Mouse (Mus musculus): ENCODE measurements around the gene Zfp62. TPM values are rescaled to one million over a fixed set of nuclear protein-coding genes. Genes with fewer than 3 reads are reported as not detected.

The Zfp62 gene
- polyA plus RNA-seq, 1 experiment from 2014 or later: 29.4 TPM

- WGBS: 85% methylated on average over 4 of the region's 4 CpGs
- H3K4me3 ChIP-seq (replicated peaks; ENCODE audit: low read depth, low read length): no peak overlapping the region
- H3K27me3 ChIP-seq (ENCODE audit: insufficient read depth, low read length): no peaks in the 10 kb centered on the region
- H3K36me3 ChIP-seq (ENCODE audit: insufficient read depth, low read length): no peaks in the 10 kb centered on the region
- no peak overlapping the region for H3K27ac ChIP-seq
- no peak for TF ChIP-seq CTCF (IDR thresholded peaks at IDR 0.05; ENCODE audit: low read depth)
- H3K4me1 ChIP-seq (replicated peaks; ENCODE audit: insufficient read depth, low read length): peaks cover 12% of the 10 kb centered on the region; the same call in 1 of the 2 replicates
- DNase-seq (ENCODE audit: low spot score) (no peak), ATAC-seq (replicated peaks; ENCODE audit: low FRiP score, low read depth) (no peak)
- H3K9me3 ChIP-seq (replicated peaks; ENCODE audit: low read length): no peaks in the 10 kb centered on the region
- no peak overlapping the region for H3K4me2 ChIP-seq (ENCODE audit: low read length)
- H3K9ac ChIP-seq (ENCODE audit: low read depth, low read length): no peak overlapping the region
Measured at GRCm38 (mm10) chr11:49240874-49241273, 37.8 kb downstream of the Zfp62 start.

- ATAC-seq (replicated peaks; ENCODE audit: low FRiP score, low read depth): no peak
- Histone ChIP-seq H3K27me3 (ENCODE audit: insufficient read depth, low read length) (no peaks in the 10 kb centered on the region), H3K36me3 (ENCODE audit: insufficient read depth, low read length) (no peaks in the 10 kb centered on the region), H3K4me1 (replicated peaks; ENCODE audit: insufficient read depth, low read length) (peaks cover 17% of the 10 kb centered on the region; the same call in 1 of the 2 replicates), H3K9ac (ENCODE audit: low read depth, low read length) (no peak overlapping the region), H3K9me3 (replicated peaks; ENCODE audit: low read length) (no peaks in the 10 kb centered on the region), H3K4me3 (replicated peaks; ENCODE audit: low read depth, low read length) (no peak overlapping the region), H3K27ac (no peak overlapping the region), H3K4me2 (ENCODE audit: low read length) (no peak overlapping the region)
- no peak for TF ChIP-seq CTCF (IDR thresholded peaks at IDR 0.05; ENCODE audit: low read depth)
- no CpG with 5 or more reads among the region's 1 CpGs for WGBS
- DNase-seq (ENCODE audit: low spot score): peak; percentile 46
Measured at GRCm38 (mm10) chr11:49241471-49241870, 38.4 kb downstream of the Zfp62 start.

GRCm38 (mm10) chr11:49242944-49243626, 40.0 kb downstream of the Zfp62 start:
- TF ChIP-seq CTCF (IDR thresholded peaks at IDR 0.05; ENCODE audit: low read depth): no peak
- peak overlapping the region; percentile 92 for H3K27ac ChIP-seq
- DNase-seq (ENCODE audit: low spot score) (peak; percentile 36), ATAC-seq (replicated peaks; ENCODE audit: low FRiP score, low read depth) (no peak)
- H3K9me3 ChIP-seq (replicated peaks; ENCODE audit: low read length): no peaks in the 10 kb centered on the region
- H3K4me2 ChIP-seq (ENCODE audit: low read length): peak overlapping the region; percentile 55
- peak overlapping the region; percentile 45 for H3K4me3 ChIP-seq (replicated peaks; ENCODE audit: low read depth, low read length)
- peak overlapping the region; percentile 58; the same call in 1 of the 2 replicates for H3K9ac ChIP-seq (ENCODE audit: low read depth, low read length)
- 24% methylated on average over 11 of the region's 11 CpGs for WGBS
- H3K27me3 ChIP-seq (ENCODE audit: insufficient read depth, low read length): no peaks in the 10 kb centered on the region
- no peaks in the 10 kb centered on the region for H3K36me3 ChIP-seq (ENCODE audit: insufficient read depth, low read length)
- H3K4me1 ChIP-seq (replicated peaks; ENCODE audit: insufficient read depth, low read length): peaks cover 25% of the 10 kb centered on the region; the same call in 1 of the 2 replicates

- Histone ChIP-seq H3K9ac (ENCODE audit: low read depth, low read length) (peak within 1 kb of the TSS; percentile 58), H3K4me2 (ENCODE audit: low read length) (peak within 1 kb of the TSS; percentile 55), H3K4me3 (replicated peaks; ENCODE audit: low read depth, low read length) (peak within 1 kb of the TSS; percentile 45), H3K9me3 (replicated peaks; ENCODE audit: low read length) (no peaks in the 10 kb centered on the region), H3K36me3 (ENCODE audit: insufficient read depth, low read length) (no peaks in the 10 kb centered on the region), H3K27me3 (ENCODE audit: insufficient read depth, low read length) (no peaks in the 10 kb centered on the region), H3K4me1 (replicated peaks; ENCODE audit: insufficient read depth, low read length) (peaks cover 29% of the 10 kb centered on the region; the same call in 1 of the 2 replicates), H3K27ac (peak within 1 kb of the TSS; percentile 92)
- ATAC-seq (replicated peaks; ENCODE audit: low FRiP score, low read depth): peak; percentile 95
- DNase-seq (ENCODE audit: low spot score): peak; percentile 99
- WGBS: under 1% methylated on average over 57 of the region's 60 CpGs
- TF ChIP-seq CTCF (IDR thresholded peaks at IDR 0.05; ENCODE audit: low read depth): peak; percentile 51
Measured at GRCm38 (mm10) chr11:49243727-49244594, 40.9 kb downstream of the Zfp62 start, which contains the start of gene Mgat1. Gene Mgat1, plus strand, starts transcription at chr11:49244191.

- peak overlapping the region; percentile 55 for H3K4me2 ChIP-seq (ENCODE audit: low read length)
- no peaks in the 10 kb centered on the region for H3K9me3 ChIP-seq (replicated peaks; ENCODE audit: low read length)
- no peak for ATAC-seq (replicated peaks; ENCODE audit: low FRiP score, low read depth)
- no peaks in the 10 kb centered on the region for H3K27me3 ChIP-seq (ENCODE audit: insufficient read depth, low read length)
- no peaks in the 10 kb centered on the region for H3K36me3 ChIP-seq (ENCODE audit: insufficient read depth, low read length)
- TF ChIP-seq CTCF (IDR thresholded peaks at IDR 0.05; ENCODE audit: low read depth): 0 out of 2 replicates have a peak, but pooled peaks have one; percentile 1
- peaks cover 35% of the 10 kb centered on the region; the same call in 1 of the 2 replicates for H3K4me1 ChIP-seq (replicated peaks; ENCODE audit: insufficient read depth, low read length)
- 1% methylated on average over 4 of the region's 4 CpGs for WGBS
- H3K4me3 ChIP-seq (replicated peaks; ENCODE audit: low read depth, low read length): peak overlapping the region; percentile 45
- no peak for DNase-seq (ENCODE audit: low spot score)
- H3K9ac ChIP-seq (ENCODE audit: low read depth, low read length): peak overlapping the region; percentile 58; the same call in 1 of the 2 replicates
- H3K27ac ChIP-seq: peak overlapping the region; percentile 92
Measured at GRCm38 (mm10) chr11:49244595-49244930, 41.5 kb downstream of the Zfp62 start.

DNA sequence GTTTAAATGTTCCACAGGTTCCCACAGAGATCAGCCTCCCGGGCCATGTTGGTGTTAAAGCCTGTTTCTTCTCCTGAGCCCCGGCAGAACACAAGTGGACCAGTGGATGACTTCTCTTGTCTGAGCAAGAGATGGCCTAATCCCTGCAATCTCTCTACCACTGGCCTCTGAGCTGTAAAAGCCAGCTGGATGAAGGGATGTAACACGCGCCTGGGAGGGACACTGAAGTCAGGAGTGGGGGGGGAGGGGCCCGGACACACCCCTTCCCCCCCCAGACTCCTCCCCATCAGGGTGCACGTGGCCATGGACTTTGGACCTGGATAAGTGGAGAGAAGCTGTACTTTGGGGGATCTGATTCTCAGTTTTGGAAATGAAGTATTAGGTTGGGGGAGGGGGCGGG, 42.1 kb downstream of the Zfp62 start:
- Histone ChIP-seq H3K4me2 (ENCODE audit: low read length) (peak overlapping the region; percentile 55), H3K9ac (ENCODE audit: low read depth, low read length) (0 out of 2 replicates have a peak overlapping the region, but pooled peaks have one; percentile 58), H3K36me3 (ENCODE audit: insufficient read depth, low read length) (no peaks in the 10 kb centered on the region), H3K27ac (peak overlapping the region; percentile 92), H3K4me3 (replicated peaks; ENCODE audit: low read depth, low read length) (peak overlapping the region; percentile 45), H3K27me3 (ENCODE audit: insufficient read depth, low read length) (no peaks in the 10 kb centered on the region), H3K9me3 (replicated peaks; ENCODE audit: low read length) (no peaks in the 10 kb centered on the region), H3K4me1 (replicated peaks; ENCODE audit: insufficient read depth, low read length) (peaks cover 39% of the 10 kb centered on the region; the same call in 1 of the 2 replicates)
- 19% methylated on average over 7 of the region's 7 CpGs for WGBS
- ATAC-seq (replicated peaks; ENCODE audit: low FRiP score, low read depth) (no peak), DNase-seq (ENCODE audit: low spot score) (peak; percentile 59)
- TF ChIP-seq CTCF (IDR thresholded peaks at IDR 0.05; ENCODE audit: low read depth): no peak
